Mouse (Mus musculus) heart, adult 2 months (tissue): ENCODE results near the gene Cpne9.

ENCODE experiments used
- CTCF ChIP-seq: fragments of 200-600 bp; IDR thresholded peaks from 2 replicates; pipeline ENCODE4 v1.8.1; 2022; ENCODE audit warnings: antibody characterized with exemption, mild to moderate bottlenecking, moderate library complexity
- POLR2A ChIP-seq: fragments of 200-500 bp; IDR thresholded peaks from 2 replicates; pipeline ENCODE4 v1.6.1; 2011; ENCODE audit warnings: mild to moderate bottlenecking, low read depth, low read length, control low read depth; ENCODE audit not compliant: insufficient read depth

- no peak for TF ChIP-seq CTCF
- no peak for TF ChIP-seq POLR2A
These were observed 69.5 kb downstream of the Cpne9 start for GRCm38 (mm10) chr6:113351653-113352052.
